Mouse (Mus musculus) spleen, adult 2 months (tissue): Measurements from ENCODE around the gene Stx4a. TPM values are rescaled to one million over a fixed set of nuclear protein-coding genes. Genes with fewer than 3 reads are reported as not detected.

Source experiments
- DNase-seq, 2 experiments: peaks; one replicate each; pipeline versions ENCODE4 v3.0.0 to v3.0.0-alpha.2; 2012 to 2021; ENCODE audit warnings: low spot score in 2 of 2, low read depth in 1 of 2
- H3K27ac ChIP-seq: fragments of 200-500 bp; 2 replicates; pipeline ENCODE4 v1.5.1; 2012; ENCODE audit warnings: low read length, inconsistent platforms; ENCODE audit not compliant: insufficient read depth
- H3K27me3 ChIP-seq: fragments of 200-500 bp; 2 replicates; pipeline ENCODE4 v1.6.1; 2012; ENCODE audit warnings: mild to moderate bottlenecking, moderate library complexity, low read length, inconsistent platforms; ENCODE audit not compliant: control insufficient read depth, insufficient read depth
- H3K36me3 ChIP-seq: fragments of 200-500 bp; 2 replicates; pipeline ENCODE4 v1.6.1; 2012; ENCODE audit warnings: mild to moderate bottlenecking, low read length, inconsistent platforms; ENCODE audit not compliant: control insufficient read depth, insufficient read depth
- H3K4me1 ChIP-seq: fragments of 200-500 bp; 2 replicates; pipeline ENCODE4 v1.6.1; 2011; ENCODE audit warnings: inconsistent platforms; ENCODE audit not compliant: control insufficient read depth, insufficient read depth, insufficient read length
- H3K4me3 ChIP-seq: fragments of 200-500 bp; 2 replicates; pipeline ENCODE4 v1.5.1; 2011; ENCODE audit warnings: mild to moderate bottlenecking, inconsistent platforms; ENCODE audit not compliant: insufficient read depth, insufficient read length; ENCODE audit errors: extremely low read depth
- CTCF ChIP-seq: fragments of 200-500 bp; IDR thresholded peaks from 2 replicates; pipeline ENCODE4 v1.5.1; 2011; ENCODE audit warnings: mild to moderate bottlenecking, inconsistent platforms; ENCODE audit not compliant: insufficient read depth, insufficient read length, insufficient replicate concordance; ENCODE audit errors: extremely low read depth
- POLR2A ChIP-seq: fragments of 200-500 bp; IDR thresholded peaks from 2 replicates; pipeline ENCODE4 v1.6.1; 2011; ENCODE audit warnings: low read depth, low read length, inconsistent platforms
- WGBS: fragments of 180-500 bp; shearing (Covaris S2); methylation state at CpG from one replicate; pipeline ENCODE4 v1.1.7; 2018; 5-methylcytosine and 5-hydroxymethylcytosine counted together
- polyA plus RNA-seq: library from polyadenylated mRNA; depleted of rRNA; stranded (reverse); fragments of >200 nt; gene quantifications from 2 replicates; pipeline ENCODE4 v1.2.3, GENCODE M21; 2012

Gene Stx4a
- polyA plus RNA-seq, 1 experiment, result 54.7 TPM

DNA sequence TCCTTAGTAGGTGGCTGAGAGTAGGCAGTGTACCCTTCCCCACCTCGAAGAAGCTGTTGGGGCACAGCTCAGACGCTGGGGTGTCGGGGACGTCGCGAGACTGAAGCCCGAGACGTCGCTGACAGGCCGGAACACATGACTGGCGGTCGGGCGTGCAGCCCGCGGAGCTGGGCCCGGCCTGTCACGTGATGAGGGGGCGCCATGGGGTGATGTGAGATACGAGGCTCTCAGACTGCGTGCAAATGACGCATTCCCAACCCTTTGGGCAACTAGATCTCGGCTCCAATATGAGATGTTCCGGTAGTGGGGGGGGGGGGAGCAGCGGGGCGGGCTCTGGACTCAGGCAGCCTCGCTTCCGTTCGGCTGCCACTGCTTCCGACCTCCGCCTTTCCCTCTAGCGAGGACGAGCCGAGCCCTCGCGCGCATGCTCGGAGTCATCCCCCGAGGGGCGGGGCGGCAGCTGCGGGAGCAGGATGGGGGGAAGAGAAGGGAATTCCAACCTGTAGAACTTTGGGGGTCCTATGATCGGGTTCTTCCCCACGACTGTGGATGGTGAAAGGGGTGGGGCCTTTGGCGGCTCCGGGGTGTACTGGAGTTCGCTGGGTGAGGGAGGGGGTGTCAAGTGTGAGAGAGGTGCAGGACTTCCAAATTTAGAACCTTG is 17.4 kb downstream of the Stx4a start:
- Histone ChIP-seq H3K4me1 (peaks cover 7% of the 10 kb centered on the region; the same call in 1 of the 2 replicates), H3K4me3 (peak overlapping the region; percentile 80), H3K27me3 (no peaks in the 10 kb centered on the region), H3K36me3 (peaks cover 4% of the 10 kb centered on the region), H3K27ac (peak overlapping the region; percentile 92)
- TF ChIP-seq POLR2A, result peak; percentile 55
- TF ChIP-seq CTCF, result no peak
- peak; percentile 85 to 89 for DNase-seq
- 1% methylated on average over 46 of the region's 46 CpGs for WGBS

DNA sequence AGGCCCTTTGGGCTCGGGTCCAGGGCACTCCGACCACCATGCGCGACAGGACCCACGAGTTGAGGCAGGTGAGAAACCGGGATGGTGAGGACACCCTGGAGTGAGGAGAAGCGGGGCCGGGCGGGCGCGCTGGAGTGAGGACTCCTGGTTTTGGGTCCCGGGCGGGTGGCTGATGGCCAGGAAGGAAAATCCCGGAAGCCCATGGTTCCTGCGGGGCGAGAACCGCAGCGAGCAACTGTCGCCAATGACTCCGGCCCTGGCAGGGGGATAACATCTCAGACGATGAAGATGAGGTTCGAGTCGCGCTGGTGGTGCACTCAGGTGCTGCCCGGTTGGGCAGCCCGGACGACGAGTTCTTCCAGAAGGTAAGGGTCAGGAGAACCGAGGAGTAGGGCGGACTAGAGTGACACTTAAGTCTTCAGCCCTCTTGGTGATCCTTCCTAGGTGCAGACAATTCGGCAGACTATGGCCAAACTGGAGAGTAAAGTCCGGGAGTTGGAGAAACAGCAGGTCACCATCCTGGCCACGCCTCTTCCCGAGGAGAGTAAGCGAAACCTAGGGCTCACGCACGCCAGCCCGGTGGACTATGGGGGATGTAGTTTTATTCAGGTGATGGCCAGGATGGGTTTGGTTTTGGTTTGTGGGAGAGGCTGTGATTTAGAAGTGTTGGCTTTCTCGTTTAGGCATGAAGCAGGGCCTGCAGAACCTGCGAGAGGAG is 18.1 kb downstream of the Stx4a start:
- TF ChIP-seq CTCF (no peak), POLR2A (peak; percentile 71)
- WGBS, result under 1% methylated on average over 40 of the region's 40 CpGs
- DNase-seq, result peak; percentile 63 to 80
- H3K27ac ChIP-seq, result peak overlapping the region; percentile 88
- H3K4me1 ChIP-seq, result peaks cover 7% of the 10 kb centered on the region; the same call in 1 of the 2 replicates
- peak overlapping the region; percentile 80 for H3K4me3 ChIP-seq
- H3K27me3 ChIP-seq, result no peaks in the 10 kb centered on the region
- H3K36me3 ChIP-seq, result peaks cover 9% of the 10 kb centered on the region

DNA sequence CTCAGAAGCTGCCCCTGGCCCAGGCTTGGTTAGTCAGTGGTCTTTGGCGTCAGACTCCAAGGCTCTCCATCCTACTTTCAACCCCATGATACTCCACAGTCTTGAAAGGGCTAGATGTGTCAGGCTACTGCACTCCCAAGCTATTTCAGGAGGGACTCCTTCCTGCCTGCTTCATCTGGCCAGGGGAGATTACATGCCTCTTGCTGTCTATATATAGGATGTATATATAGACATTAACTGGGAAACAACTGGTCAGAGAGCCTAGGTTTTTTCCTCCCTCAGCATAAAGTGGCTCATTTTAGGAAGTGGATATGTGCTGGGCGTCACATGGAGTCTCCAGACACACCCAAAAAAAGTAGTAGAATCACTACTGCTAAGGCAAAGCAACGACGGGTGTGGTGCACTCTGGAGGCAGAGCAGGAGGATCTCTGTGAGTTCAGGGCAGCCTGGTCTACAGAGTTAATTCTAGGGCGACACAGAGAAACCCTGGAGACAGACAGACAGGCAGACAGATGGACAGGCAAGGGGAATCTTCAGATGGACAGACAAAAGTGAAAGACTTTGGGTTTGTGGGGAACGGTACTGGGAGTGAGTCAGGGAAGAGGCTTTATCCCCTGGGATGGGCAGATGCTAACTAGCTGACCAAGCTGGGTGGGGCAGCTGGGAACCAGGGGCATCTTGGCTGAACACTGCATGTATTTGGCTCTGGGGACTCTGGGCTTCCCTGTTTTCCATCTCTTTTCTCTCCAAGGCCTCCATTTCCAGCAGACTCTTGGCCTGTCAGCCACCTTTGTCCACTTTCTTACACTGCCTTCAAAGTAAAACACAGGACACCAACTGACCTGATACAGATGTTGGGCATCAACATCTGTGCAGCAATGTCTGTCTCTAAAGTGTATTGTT is 26.1 kb downstream of the Stx4a start:
- no peak for TF ChIP-seq POLR2A
- TF ChIP-seq CTCF, result no peak
- H3K4me3 ChIP-seq, result no peak overlapping the region
- H3K36me3 ChIP-seq, result peaks cover 11% of the 10 kb centered on the region
- H3K27ac ChIP-seq, result no peak overlapping the region
- no peaks in the 10 kb centered on the region for H3K27me3 ChIP-seq
- WGBS, result 77% methylated on average over 6 of the region's 6 CpGs
- no peak for DNase-seq
- no peaks in the 10 kb centered on the region for H3K4me1 ChIP-seq

DNA sequence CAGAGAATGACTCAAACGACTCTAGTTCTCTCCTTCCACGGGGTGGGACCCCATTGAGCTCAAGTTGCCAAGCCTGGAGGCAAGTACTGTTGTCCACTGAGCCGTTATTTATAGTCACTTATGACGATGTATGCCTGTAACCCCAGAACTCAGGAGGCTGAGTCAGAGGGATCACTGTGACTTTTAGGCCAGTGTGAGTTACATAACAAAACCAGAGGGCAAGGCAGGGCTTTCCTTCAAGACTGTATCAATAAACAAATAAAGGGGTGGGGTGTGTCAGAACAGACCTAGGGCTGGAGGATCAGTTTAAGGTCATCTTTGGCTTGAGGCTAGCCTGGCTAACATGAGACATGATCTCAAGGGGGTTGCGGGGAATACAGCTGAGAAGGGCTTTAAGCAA is 26.8 kb downstream of the Stx4a start:
- no peak overlapping the region for H3K27ac ChIP-seq
- no peak for DNase-seq
- WGBS, result 58% methylated on average over 5 of the region's 5 CpGs
- TF ChIP-seq POLR2A, result no peak
- TF ChIP-seq CTCF, result no peak
- peaks cover 11% of the 10 kb centered on the region for H3K36me3 ChIP-seq
- no peaks in the 10 kb centered on the region for H3K27me3 ChIP-seq
- H3K4me1 ChIP-seq, result no peaks in the 10 kb centered on the region
- no peak overlapping the region for H3K4me3 ChIP-seq

DNA sequence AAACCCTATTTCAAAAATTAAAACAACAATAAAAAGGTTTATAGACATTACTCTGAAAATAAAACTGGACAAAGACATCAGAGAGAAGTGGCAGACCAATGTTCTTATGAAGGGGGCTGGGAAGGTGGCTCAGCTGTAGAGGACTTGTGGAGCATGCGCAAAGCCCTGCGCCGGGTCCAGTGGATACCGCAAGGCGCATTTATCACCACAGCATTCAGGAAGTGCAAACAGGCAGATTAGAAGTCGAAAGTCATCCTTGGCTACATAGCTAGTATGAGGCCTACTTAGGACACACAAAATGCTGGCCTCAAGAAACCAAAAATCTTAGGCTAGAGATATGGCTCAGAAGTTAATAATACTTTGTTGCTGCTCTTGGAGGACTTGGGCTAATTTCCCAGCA is 34.2 kb downstream of the Stx4a start:
- H3K4me3 ChIP-seq, result no peak overlapping the region
- WGBS, result 77% methylated on average over 6 of the region's 6 CpGs
- TF ChIP-seq CTCF (no peak), POLR2A (no peak)
- no peaks in the 10 kb centered on the region for H3K27me3 ChIP-seq
- DNase-seq, result no peak
- H3K4me1 ChIP-seq, result no peaks in the 10 kb centered on the region
- no peaks in the 10 kb centered on the region for H3K36me3 ChIP-seq
- H3K27ac ChIP-seq, result no peak overlapping the region

DNA sequence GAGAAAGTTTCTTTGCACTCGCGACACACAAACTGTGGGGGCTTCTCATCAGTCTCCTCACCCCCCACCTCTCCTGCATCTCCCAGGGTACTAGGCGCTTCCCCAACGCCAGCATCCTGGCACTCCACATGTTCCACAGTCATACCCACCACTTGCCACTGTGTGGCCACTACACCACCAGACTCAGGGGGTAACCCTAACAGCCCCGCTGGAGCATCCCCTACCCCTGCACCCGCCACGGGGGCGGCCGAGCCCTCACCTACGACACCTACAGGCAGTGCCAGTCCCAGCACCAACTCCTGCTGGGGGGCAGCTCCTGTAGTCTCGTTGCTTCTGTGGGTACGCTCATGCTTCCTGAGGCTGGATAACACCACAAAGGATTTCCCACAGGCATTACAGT is 42.3 kb downstream of the Stx4a start:
- no peak for TF ChIP-seq POLR2A
- WGBS, result 97% methylated on average over 12 of the region's 12 CpGs
- peaks cover 17% of the 10 kb centered on the region for H3K36me3 ChIP-seq
- H3K27ac ChIP-seq, result no peak overlapping the region
- no peaks in the 10 kb centered on the region for H3K27me3 ChIP-seq
- DNase-seq, result no peak
- H3K4me1 ChIP-seq, result no peaks in the 10 kb centered on the region
- no peak overlapping the region for H3K4me3 ChIP-seq

DNA sequence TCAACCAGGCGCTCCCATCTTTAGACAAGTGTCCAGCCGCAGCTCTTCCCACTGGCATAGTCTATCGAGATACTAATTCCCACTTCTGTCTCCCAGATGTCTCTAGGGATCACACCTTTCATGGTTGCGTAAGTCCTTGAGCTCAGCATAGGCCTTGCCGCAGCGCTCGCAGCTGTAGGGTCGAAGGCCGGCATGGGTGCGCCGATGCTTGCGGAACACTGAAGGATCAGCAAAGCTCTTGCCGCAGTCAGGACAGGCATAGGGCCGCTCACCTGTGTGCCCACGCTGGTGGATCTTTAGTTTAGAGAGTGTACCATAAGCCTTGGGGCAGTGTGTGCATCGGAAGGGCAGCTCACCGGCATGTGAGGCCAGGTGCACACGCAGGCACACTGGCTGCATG is 43.5 kb downstream of the Stx4a start:
- DNase-seq, result no peak
- Histone ChIP-seq H3K4me1 (peaks cover 5% of the 10 kb centered on the region; the same call in 1 of the 2 replicates), H3K4me3 (no peak overlapping the region), H3K36me3 (peaks cover 17% of the 10 kb centered on the region), H3K27me3 (no peaks in the 10 kb centered on the region), H3K27ac (no peak overlapping the region)
- 97% methylated on average over 18 of the region's 18 CpGs for WGBS
- no peak for TF ChIP-seq POLR2A
- TF ChIP-seq CTCF, result no peak
